Mouse (Mus musculus): ENCODE data around the gene 4930595D18Rik. TPM values are rescaled to one million over a fixed set of nuclear protein-coding genes. Genes with fewer than 3 reads are reported as not detected.

The 4930595D18Rik gene
- polyA plus RNA-seq, 1 experiment, result not detected

GRCm38 (mm10) chr12:111165831-111166591 lies 18.3 kb downstream of the 4930595D18Rik start, which contains the start of gene Traf3:
TSS of gene Traf3 (plus strand) at chr12:111166370.
- DNase-seq (ENCODE audit: low spot score), result peak; percentile 51

GRCm38 (mm10) chr12:111165146-111165812 lies 19.0 kb downstream of the 4930595D18Rik start:
- no peak for DNase-seq (ENCODE audit: low spot score)

GRCm38 (mm10) chr12:111164310-111164751 lies 20.0 kb downstream of the 4930595D18Rik start:
- peak; percentile 48 for DNase-seq (ENCODE audit: low spot score)

- no peak for DNase-seq (ENCODE audit: low spot score)
These were observed 21.8 kb downstream of the 4930595D18Rik start for GRCm38 (mm10) chr12:111162312-111163061.

- DNase-seq (ENCODE audit: low spot score), result no peak
These were observed 22.4 kb downstream of the 4930595D18Rik start for GRCm38 (mm10) chr12:111161943-111162311.

- no peak for DNase-seq (ENCODE audit: low spot score)
These were observed 23.4 kb downstream of the 4930595D18Rik start for GRCm38 (mm10) chr12:111160871-111161270.

- DNase-seq (ENCODE audit: low spot score), result no peak
These were observed 24.4 kb downstream of the 4930595D18Rik start for GRCm38 (mm10) chr12:111159659-111160428.

- no peak for DNase-seq (ENCODE audit: low spot score)
These were observed 28.5 kb downstream of the 4930595D18Rik start for GRCm38 (mm10) chr12:111155756-111156155.

GRCm38 (mm10) chr12:111154641-111155040 lies 29.6 kb downstream of the 4930595D18Rik start:
- no peak for DNase-seq (ENCODE audit: low spot score)

- no peak for DNase-seq (ENCODE audit: low spot score)
These were observed 30.3 kb downstream of the 4930595D18Rik start for GRCm38 (mm10) chr12:111153946-111154345.

GRCm38 (mm10) chr12:111152981-111153710 lies 31.1 kb downstream of the 4930595D18Rik start:
- no peak for DNase-seq (ENCODE audit: low spot score)

GRCm38 (mm10) chr12:111152579-111152978 lies 31.7 kb downstream of the 4930595D18Rik start:
- DNase-seq (ENCODE audit: low spot score), result no peak

GRCm38 (mm10) chr12:111151422-111152156 lies 32.7 kb downstream of the 4930595D18Rik start:
- no peak for DNase-seq (ENCODE audit: low spot score)

GRCm38 (mm10) chr12:111150236-111150596 lies 34.1 kb downstream of the 4930595D18Rik start:
- no peak for DNase-seq (ENCODE audit: low spot score)

- no peak for DNase-seq (ENCODE audit: low spot score)
These were observed 34.6 kb downstream of the 4930595D18Rik start for GRCm38 (mm10) chr12:111149495-111150235.

- no peak for DNase-seq (ENCODE audit: low spot score)
These were observed 39.0 kb downstream of the 4930595D18Rik start for GRCm38 (mm10) chr12:111145269-111145668.

- DNase-seq (ENCODE audit: low spot score), result no peak
These were observed 39.7 kb downstream of the 4930595D18Rik start for GRCm38 (mm10) chr12:111144598-111144997.

- DNase-seq (ENCODE audit: low spot score), result no peak
These were observed 40.7 kb downstream of the 4930595D18Rik start for GRCm38 (mm10) chr12:111143509-111144063.

GRCm38 (mm10) chr12:111143005-111143508 lies 41.2 kb downstream of the 4930595D18Rik start:
- DNase-seq (ENCODE audit: low spot score), result no peak
